Comparison of ENCODE assay signal across 8 mouse cellular contexts in genomic region chr11:80577747-80578640, GRCm38 (mm10).
A peak's percentile ranks its signal among the peaks of the same experiment; 100 is the strongest.
DNase-seq lines count a peak whose midpoint lies in the region; ATAC-seq lines count a peak whose summit lies in the region.

No protein-coding gene starts in this region.

- peak; percentile 54; the same call in 1 of the 2 replicates for ATAC-seq in heart, embryonic 14.5 days (ENCODE audit: insufficient number of reproducible peaks, insufficient read depth, low FRiP score, low read depth)
- ATAC-seq in lung, embryonic 16.5 days (ENCODE audit: low read depth), result peak; percentile 96

- H3K4me2 ChIP-seq in heart, embryonic 14.5 days (ENCODE audit: low read length), result 0 out of 2 replicates have a peak overlapping the region, but pooled peaks have one; percentile 16
- H3K4me2 ChIP-seq in lung, embryonic 16.5 days (ENCODE audit: low read depth, low read length), result peak overlapping the region; percentile 34

- H3K9ac ChIP-seq in heart, embryonic 14.5 days (ENCODE audit: low read length), result no peak overlapping the region
- no peak overlapping the region for H3K9ac ChIP-seq in lung, embryonic 16.5 days (ENCODE audit: low read length)

- intact Hi-C loops in heart, postnatal 14 days (cut with DNase I), result no loop called here

- no peaks in the 10 kb centered on the region for H3K9me3 ChIP-seq in heart, embryonic 14.5 days (ENCODE audit: control insufficient read depth, low read length)
- no peaks in the 10 kb centered on the region for H3K9me3 ChIP-seq in lung, embryonic 16.5 days (ENCODE audit: control insufficient read depth, low read length)

- WGBS in heart, embryonic 14.5 days, result 49% methylated on average over 14 of the region's 14 CpGs
- WGBS in lung, embryonic 16.5 days, result 21% methylated on average over 14 of the region's 14 CpGs

- no peaks in the 10 kb centered on the region for H3K27me3 ChIP-seq in heart, embryonic 14.5 days (ENCODE audit: control insufficient read depth, insufficient read depth, low read length)
- H3K27me3 ChIP-seq in lung, embryonic 16.5 days (ENCODE audit: control insufficient read depth, insufficient read depth, low read depth, low read length), result no peaks in the 10 kb centered on the region

- H3K27ac ChIP-seq in heart, embryonic 14.5 days (replicated peaks in 1 of 2; ENCODE audit: control insufficient read depth in 1 of 2, insufficient read depth in 1 of 2, low read depth in 2 of 2, low read length in 2 of 2), result no peak overlapping the region
- no peak overlapping the region for H3K27ac ChIP-seq in lung, embryonic 16.5 days (ENCODE audit: low read length)

- no peaks in the 10 kb centered on the region for H3K36me3 ChIP-seq in heart, embryonic 14.5 days (ENCODE audit: control insufficient read depth, insufficient read depth, low read length)
- no peaks in the 10 kb centered on the region for H3K36me3 ChIP-seq in lung, embryonic 16.5 days (ENCODE audit: control insufficient read depth, insufficient read depth, low read length)

- no peaks in the 10 kb centered on the region for H3K4me1 ChIP-seq in heart, embryonic 14.5 days (ENCODE audit: control insufficient read depth in 2 of 2, insufficient read depth in 2 of 2, low read length in 2 of 2)
- peaks cover 6% of the 10 kb centered on the region; the same call in 1 of the 2 replicates for H3K4me1 ChIP-seq in lung, embryonic 16.5 days (replicated peaks; ENCODE audit: control insufficient read depth, insufficient read depth, low read length)

- no peak for DNase-seq in heart, adult 9 months (ENCODE audit: low spot score in 2 of 2)
- peak; percentile 75 to 93 for DNase-seq in cerebellum, postnatal 4 days (ENCODE audit: low spot score in 2 of 2)
- peak; percentile 27 to 55 for DNase-seq in heart, postnatal 14 days
- peak; percentile 80 to 93 for DNase-seq in layer of hippocampus, adult 18-20 months (ENCODE audit: low spot score in 2 of 2)
- peak; percentile 45 for DNase-seq in retina, adult 2 months (ENCODE audit: low read depth, low spot score)
- no peak for DNase-seq in thymus, postnatal 10 days (ENCODE audit: low spot score in 2 of 2)

- no peak overlapping the region for H3K4me3 ChIP-seq in heart, embryonic 14.5 days (ENCODE audit: control insufficient read depth in 1 of 2, insufficient read depth in 1 of 2, low read depth in 1 of 2, low read length in 2 of 2)
- H3K4me3 ChIP-seq in lung, embryonic 16.5 days (ENCODE audit: low read length), result no peak overlapping the region

Comparison
In these comparisons a context has a peak if more than half of its experiments do, and no peak if none do; other contexts are left out.
1. DNase-seq: peak in cerebellum, postnatal 4 days (2 of 2), heart, postnatal 14 days (2 of 2), layer of hippocampus, adult 18-20 months (2 of 2) and retina, adult 2 months (single experiment); none in heart, adult 9 months (0 of 2) and thymus, postnatal 10 days (0 of 2).